Mouse (Mus musculus): Measurements from ENCODE around the gene Eprs. TPM values are rescaled to one million over a fixed set of nuclear protein-coding genes. Genes with fewer than 3 reads are reported as not detected.

Gene Eprs
- polyA plus RNA-seq, 1 experiment from 2014 or later = 76.7 TPM

DNA sequence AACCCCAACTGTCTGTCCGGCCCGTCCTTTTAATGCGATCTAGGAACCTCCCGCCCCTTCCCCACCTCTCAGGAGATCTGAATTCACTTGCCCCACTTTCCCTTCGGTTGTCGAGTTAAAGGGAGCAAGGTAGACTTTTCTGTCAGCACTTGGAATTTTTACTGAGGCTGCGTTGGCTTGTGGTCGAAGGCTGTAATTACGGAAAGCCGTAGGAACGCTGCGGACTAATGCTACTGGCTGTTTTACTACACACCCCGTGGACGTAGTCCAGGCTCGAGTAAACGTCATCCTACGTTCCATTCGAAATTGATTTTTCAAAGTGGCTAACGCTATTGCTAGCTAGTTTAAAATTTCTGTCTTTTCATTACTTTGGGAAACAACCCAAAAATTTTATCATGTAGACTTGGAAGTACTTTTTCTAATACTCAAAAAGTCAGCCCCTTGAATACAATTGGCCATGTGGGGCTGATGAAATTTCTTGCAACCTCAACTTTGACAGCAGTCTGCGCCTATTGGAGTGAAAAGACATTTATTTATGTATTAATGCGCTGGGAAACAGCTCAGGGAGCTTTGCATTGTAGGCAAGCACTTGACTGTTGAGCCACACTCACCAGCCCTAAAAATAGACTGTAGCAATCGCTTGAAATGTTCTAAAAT is 810 bp downstream of the Eprs start:
- H3K27ac ChIP-seq (replicated peaks) = peak overlapping the region; percentile 92
- H3K9ac ChIP-seq = peak overlapping the region; percentile 91
- H3K4me3 ChIP-seq (replicated peaks) = peak overlapping the region; percentile 93
- H3K36me3 ChIP-seq (replicated peaks) = peaks cover 21% of the 10 kb centered on the region
- WGBS (ENCODE audit: insufficient replicate concordance) = 1% methylated on average over 22 of the region's 22 CpGs
- peaks cover 30% of the 10 kb centered on the region for H3K4me1 ChIP-seq (replicated peaks)
- peak; percentile 28 for ATAC-seq (ENCODE audit: insufficient read depth)
- H3K4me2 ChIP-seq = peak overlapping the region; percentile 87
- H3K27me3 ChIP-seq = no peaks in the 10 kb centered on the region
- H3K9me3 ChIP-seq (replicated peaks) = no peaks in the 10 kb centered on the region

DNA sequence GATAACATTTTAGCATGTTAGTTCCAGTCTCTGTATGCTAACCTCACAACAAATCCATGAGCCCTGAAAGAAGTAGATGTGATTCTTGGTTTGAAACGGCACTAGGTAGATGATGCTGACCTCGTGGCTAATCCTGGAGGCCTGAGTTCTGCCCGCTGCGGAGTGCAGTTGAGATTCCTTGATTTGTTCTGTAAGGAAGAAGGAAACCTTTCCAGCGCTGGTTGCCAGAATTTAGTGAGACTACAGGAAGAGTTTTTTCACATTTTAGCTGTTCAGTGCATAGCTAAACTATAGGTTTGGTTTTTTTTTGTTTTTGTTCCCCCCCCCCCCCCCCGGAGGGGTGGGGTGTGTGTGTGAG is 1.3 kb downstream of the Eprs start:
- H3K27ac ChIP-seq (replicated peaks) = peak overlapping the region; percentile 92; the same call in 1 of the 2 replicates

GRCm38 (mm10) chr1:185367383-185367782 is 4.5 kb downstream of the Eprs start:
- ATAC-seq (ENCODE audit: insufficient read depth) = no peak

More for the DNA sequence above, 1.3 kb downstream of the Eprs start:
- H3K9me3 ChIP-seq (replicated peaks) = no peaks in the 10 kb centered on the region
- no peaks in the 10 kb centered on the region for H3K27me3 ChIP-seq
- peak overlapping the region; percentile 87 for H3K4me2 ChIP-seq
- peak overlapping the region; percentile 91 for H3K9ac ChIP-seq
- H3K36me3 ChIP-seq (replicated peaks) = peaks cover 25% of the 10 kb centered on the region
- no peak for ATAC-seq (ENCODE audit: insufficient read depth)
- WGBS (ENCODE audit: insufficient replicate concordance) = 29% methylated on average over 6 of the region's 6 CpGs
- peaks cover 30% of the 10 kb centered on the region for H3K4me1 ChIP-seq (replicated peaks)
- peak overlapping the region; percentile 93 for H3K4me3 ChIP-seq (replicated peaks)

GRCm38 (mm10) chr1:185369979-185370378 is 7.1 kb downstream of the Eprs start:
- Histone ChIP-seq H3K36me3 (replicated peaks) (peaks cover 71% of the 10 kb centered on the region), H3K4me3 (replicated peaks) (no peak overlapping the region), H3K4me2 (no peak overlapping the region), H3K9me3 (replicated peaks) (no peaks in the 10 kb centered on the region), H3K27me3 (no peaks in the 10 kb centered on the region), H3K9ac (no peak overlapping the region), H3K27ac (replicated peaks) (no peak overlapping the region), H3K4me1 (replicated peaks) (peaks cover 12% of the 10 kb centered on the region)
- WGBS (ENCODE audit: insufficient replicate concordance) = 86% methylated on average over 6 of the region's 6 CpGs
- ATAC-seq (ENCODE audit: insufficient read depth) = 0 out of 2 replicates have a peak, but pooled peaks have one; percentile 17

More at GRCm38 (mm10) chr1:185367383-185367782, 4.5 kb downstream of the Eprs start:
- H3K27ac ChIP-seq (replicated peaks) = no peak overlapping the region
- H3K27me3 ChIP-seq = no peaks in the 10 kb centered on the region
- H3K36me3 ChIP-seq (replicated peaks) = peaks cover 52% of the 10 kb centered on the region
- H3K9me3 ChIP-seq (replicated peaks) = no peaks in the 10 kb centered on the region
- H3K4me3 ChIP-seq (replicated peaks) = no peak overlapping the region
- H3K4me2 ChIP-seq = no peak overlapping the region
- H3K9ac ChIP-seq = no peak overlapping the region
- WGBS (ENCODE audit: insufficient replicate concordance) = 68% methylated on average over 6 of the region's 6 CpGs
- H3K4me1 ChIP-seq (replicated peaks) = peaks cover 24% of the 10 kb centered on the region

GRCm38 (mm10) chr1:185376390-185376789 is 13.5 kb downstream of the Eprs start:
- H3K4me1 ChIP-seq (replicated peaks) = no peaks in the 10 kb centered on the region
- peaks cover 92% of the 10 kb centered on the region for H3K36me3 ChIP-seq (replicated peaks)
- no peak overlapping the region for H3K9ac ChIP-seq
- H3K9me3 ChIP-seq (replicated peaks) = no peaks in the 10 kb centered on the region
- ATAC-seq (ENCODE audit: insufficient read depth) = no peak
- no peaks in the 10 kb centered on the region for H3K27me3 ChIP-seq
- no peak overlapping the region for H3K4me3 ChIP-seq (replicated peaks)
- H3K27ac ChIP-seq (replicated peaks) = no peak overlapping the region
- no peak overlapping the region for H3K4me2 ChIP-seq

DNA sequence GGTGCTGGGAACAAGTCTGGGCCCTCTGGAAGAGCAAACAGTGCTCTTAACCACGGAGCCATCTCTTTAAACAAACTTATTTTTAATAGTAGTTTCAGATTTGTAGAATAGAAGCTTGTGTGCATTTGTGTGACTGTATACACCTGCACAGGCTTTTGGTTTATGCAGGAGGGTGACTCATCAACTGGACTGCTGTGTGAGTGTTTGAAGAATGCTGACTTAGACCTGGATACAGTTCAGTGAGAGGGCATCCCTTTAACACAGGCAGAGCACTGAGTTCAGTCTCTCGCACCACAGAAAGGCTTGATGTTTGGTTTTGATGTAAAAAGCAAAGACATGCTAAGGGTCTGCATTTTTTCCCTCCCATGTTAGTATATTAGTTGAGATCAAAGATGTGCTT is 14.6 kb downstream of the Eprs start:
- no peak for ATAC-seq (ENCODE audit: insufficient read depth)
- no peaks in the 10 kb centered on the region for H3K4me1 ChIP-seq (replicated peaks)
- no peaks in the 10 kb centered on the region for H3K9me3 ChIP-seq (replicated peaks)
- H3K36me3 ChIP-seq (replicated peaks) = peaks cover 91% of the 10 kb centered on the region
- no peak overlapping the region for H3K4me3 ChIP-seq (replicated peaks)
- H3K27ac ChIP-seq (replicated peaks) = no peak overlapping the region
- no peak overlapping the region for H3K4me2 ChIP-seq
- no peaks in the 10 kb centered on the region for H3K27me3 ChIP-seq
- 77% methylated on average over 2 of the region's 2 CpGs for WGBS (ENCODE audit: insufficient replicate concordance)
- H3K9ac ChIP-seq = no peak overlapping the region

GRCm38 (mm10) chr1:185401615-185402014 is 38.8 kb downstream of the Eprs start:
- H3K9ac ChIP-seq = no peak overlapping the region
- H3K27me3 ChIP-seq = no peaks in the 10 kb centered on the region
- H3K4me1 ChIP-seq (replicated peaks) = no peaks in the 10 kb centered on the region
- whole genome bisulfite sequencing (ENCODE audit: insufficient replicate concordance) = 88% methylated on average over 5 of the region's 5 CpGs
- no peak for ATAC-seq (ENCODE audit: insufficient read depth)
- H3K36me3 ChIP-seq (replicated peaks) = peaks cover 87% of the 10 kb centered on the region
- H3K9me3 ChIP-seq (replicated peaks) = no peaks in the 10 kb centered on the region
- no peak overlapping the region for H3K27ac ChIP-seq (replicated peaks)
- H3K4me3 ChIP-seq (replicated peaks) = no peak overlapping the region
- no peak overlapping the region for H3K4me2 ChIP-seq

DNA sequence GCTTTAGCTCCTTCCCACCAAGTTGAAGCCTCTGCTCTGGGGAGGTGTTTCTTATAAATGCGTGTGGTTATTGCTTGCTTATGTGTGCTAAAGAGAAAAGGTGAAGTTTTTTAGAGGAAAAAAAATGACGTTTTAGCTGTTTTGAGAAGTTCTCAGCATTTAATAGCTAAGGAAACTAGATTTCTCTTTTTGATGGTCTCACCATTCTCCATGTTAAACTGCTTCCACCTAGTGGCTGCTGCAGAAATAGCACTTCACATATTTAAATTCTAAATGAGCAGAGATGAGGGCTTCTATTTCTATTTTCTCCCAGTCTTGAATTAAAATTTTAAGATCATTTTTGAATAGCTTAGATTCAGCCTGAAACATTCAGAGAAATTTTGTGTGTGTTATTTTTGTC is 41.2 kb downstream of the Eprs start:
- Histone ChIP-seq H3K9me3 (replicated peaks) (no peaks in the 10 kb centered on the region), H3K9ac (no peak overlapping the region), H3K4me1 (replicated peaks) (no peaks in the 10 kb centered on the region), H3K4me2 (no peak overlapping the region), H3K27me3 (no peaks in the 10 kb centered on the region), H3K27ac (replicated peaks) (no peak overlapping the region), H3K36me3 (replicated peaks) (peaks cover 89% of the 10 kb centered on the region), H3K4me3 (replicated peaks) (no peak overlapping the region)
- ATAC-seq (ENCODE audit: insufficient read depth) = no peak
- 24% methylated on average over 2 of the region's 2 CpGs for WGBS (ENCODE audit: insufficient replicate concordance)

DNA sequence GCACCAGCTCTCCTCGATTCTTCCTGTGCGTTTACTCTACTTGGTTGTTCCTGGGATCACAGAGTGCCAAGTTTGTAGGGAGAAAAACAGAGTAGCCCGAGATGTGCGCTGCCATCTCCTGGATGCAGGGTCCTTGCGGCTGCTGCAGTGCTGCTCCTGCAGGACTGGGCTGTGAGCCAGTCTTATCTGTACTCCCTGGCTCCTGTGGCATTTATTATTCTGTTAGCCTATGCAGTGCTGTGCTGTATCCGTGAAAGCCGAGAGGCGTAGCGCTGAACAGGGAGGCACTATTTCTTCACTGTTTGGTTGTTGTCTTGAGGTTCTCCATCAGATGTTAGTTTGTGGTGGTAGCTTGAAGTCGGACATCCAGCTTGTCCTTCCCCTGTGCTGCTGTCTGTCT is 43.1 kb downstream of the Eprs start:
- Histone ChIP-seq H3K9me3 (replicated peaks) (no peaks in the 10 kb centered on the region), H3K4me1 (replicated peaks) (no peaks in the 10 kb centered on the region), H3K4me3 (replicated peaks) (no peak overlapping the region), H3K36me3 (replicated peaks) (peaks cover 84% of the 10 kb centered on the region), H3K27ac (replicated peaks) (no peak overlapping the region; the same call in 1 of the 2 replicates), H3K9ac (no peak overlapping the region), H3K27me3 (no peaks in the 10 kb centered on the region), H3K4me2 (no peak overlapping the region)
- no peak for ATAC-seq (ENCODE audit: insufficient read depth)
- WGBS (ENCODE audit: insufficient replicate concordance) = 86% methylated on average over 10 of the region's 10 CpGs

DNA sequence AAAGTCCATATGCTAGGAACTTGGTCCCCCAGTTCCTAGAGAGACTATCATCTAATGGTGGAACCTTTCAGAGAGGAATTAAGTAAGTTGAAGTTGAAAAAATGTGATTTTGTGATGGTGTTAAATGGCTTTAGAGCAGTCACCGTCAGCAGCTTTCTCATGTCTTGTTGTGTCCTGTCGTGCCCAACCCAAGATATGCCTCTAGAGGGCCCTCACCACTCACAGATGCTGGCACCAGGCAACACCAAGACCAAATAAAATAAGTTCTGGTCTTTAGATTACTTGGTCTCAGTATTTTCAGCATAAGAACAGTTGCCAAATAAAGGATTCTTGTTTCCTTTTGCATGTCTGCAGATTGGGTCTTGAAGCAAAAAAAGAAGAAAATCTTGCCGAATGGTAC is 47.0 kb downstream of the Eprs start:
- peaks cover 88% of the 10 kb centered on the region for H3K36me3 ChIP-seq (replicated peaks)
- no peak overlapping the region for H3K27ac ChIP-seq (replicated peaks)
- no peak overlapping the region for H3K9ac ChIP-seq
- H3K4me3 ChIP-seq (replicated peaks) = no peak overlapping the region
- no peak overlapping the region for H3K4me2 ChIP-seq
- H3K27me3 ChIP-seq = no peaks in the 10 kb centered on the region
- 71% methylated on average over 3 of the region's 3 CpGs for WGBS (ENCODE audit: insufficient replicate concordance)
- no peak; the same call in 1 of the 2 replicates for ATAC-seq (ENCODE audit: insufficient read depth)
- H3K4me1 ChIP-seq (replicated peaks) = no peaks in the 10 kb centered on the region
- no peaks in the 10 kb centered on the region for H3K9me3 ChIP-seq (replicated peaks)

- Histone ChIP-seq H3K4me1 (replicated peaks) (peaks cover 18% of the 10 kb centered on the region), H3K36me3 (replicated peaks) (peaks cover 87% of the 10 kb centered on the region), H3K9me3 (replicated peaks) (no peaks in the 10 kb centered on the region), H3K27ac (replicated peaks) (peak overlapping the region; percentile 20; the same call in 1 of the 2 replicates), H3K27me3 (no peaks in the 10 kb centered on the region), H3K4me2 (no peak overlapping the region), H3K9ac (no peak overlapping the region), H3K4me3 (replicated peaks) (no peak overlapping the region)
- no peak for ATAC-seq (ENCODE audit: insufficient read depth)
- WGBS (ENCODE audit: insufficient replicate concordance) = 88% methylated on average over 9 of the region's 9 CpGs
These were observed 55.2 kb downstream of the Eprs start for GRCm38 (mm10) chr1:185418011-185418410.

DNA sequence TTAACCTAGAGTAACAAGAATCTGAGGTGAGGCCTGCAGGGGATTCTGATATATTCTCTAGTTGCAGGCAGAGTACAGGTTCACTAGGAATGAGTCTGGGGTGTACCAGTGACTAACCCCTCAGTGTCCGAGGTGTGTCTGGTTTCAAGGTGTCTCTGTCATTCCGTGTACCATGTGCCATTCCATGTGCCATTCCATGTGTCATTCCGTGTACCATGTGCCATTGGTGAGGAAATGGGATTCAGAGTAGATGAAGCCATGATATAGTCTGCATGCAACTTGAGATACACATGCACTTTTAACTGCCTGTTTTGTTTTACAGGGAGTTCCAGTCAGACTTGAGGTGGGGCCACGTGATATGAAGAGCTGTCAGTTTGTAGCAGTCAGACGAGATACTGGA is 57.0 kb downstream of the Eprs start:
- Histone ChIP-seq H3K4me2 (no peak overlapping the region), H3K4me3 (replicated peaks) (no peak overlapping the region), H3K27me3 (no peaks in the 10 kb centered on the region), H3K27ac (replicated peaks) (no peak overlapping the region), H3K36me3 (replicated peaks) (peaks cover 88% of the 10 kb centered on the region), H3K4me1 (replicated peaks) (peaks cover 18% of the 10 kb centered on the region), H3K9ac (no peak overlapping the region; the same call in 1 of the 2 replicates), H3K9me3 (replicated peaks) (no peaks in the 10 kb centered on the region)
- no peak for ATAC-seq (ENCODE audit: insufficient read depth)
- 59% methylated on average over 5 of the region's 5 CpGs for WGBS (ENCODE audit: insufficient replicate concordance)

Data from liver, embryonic 15.5 days (tissue).